Mouse (Mus musculus) heart, embryonic 15.5 days (tissue): ENCODE measurements around the gene Olfr1037. TPM values are rescaled to one million over a fixed set of nuclear protein-coding genes. Genes with fewer than 3 reads are reported as not detected.
"Not testable (repeated sequence)": the region's sequence is repeated elsewhere in the genome, so short reads cannot be mapped to it uniquely, and the experiment has no call there.

ENCODE experiments used
- ATAC-seq: fragments of 200-750 bp; cut with Nextera tagmentation; replicated peaks from 2 replicates; pipeline ENCODE4 v1.8.0; 2017; ENCODE audit warnings: low read depth, moderate TSS enrichment; ENCODE audit not compliant: insufficient number of reproducible peaks, insufficient read depth, low FRiP score
- H3K27ac ChIP-seq: fragments of 300-500 bp; sonication (generic); 2 replicates; pipeline ENCODE4 v1.5.1; 2015; ENCODE audit warnings: mild to moderate bottlenecking, inconsistent platforms
- H3K27me3 ChIP-seq: fragments of 300-500 bp; sonication (generic); 2 replicates; pipeline ENCODE4 v1.6.1; 2015; ENCODE audit warnings: inconsistent platforms
- H3K36me3 ChIP-seq: fragments of 300-500 bp; sonication (generic); 2 replicates; pipeline ENCODE4 v1.6.1; 2015; ENCODE audit warnings: mild to moderate bottlenecking, inconsistent platforms
- H3K4me1 ChIP-seq: fragments of 300-500 bp; sonication (generic); replicated peaks from 2 replicates; pipeline ENCODE4 v1.6.1; 2015; ENCODE audit warnings: inconsistent platforms
- H3K4me2 ChIP-seq: fragments of 300-500 bp; sonication (generic); 2 replicates; pipeline ENCODE4 v1.6.1; 2015; ENCODE audit warnings: inconsistent platforms, mild to moderate bottlenecking, moderate library complexity
- H3K4me3 ChIP-seq: fragments of 300-500 bp; sonication (generic); 2 replicates; pipeline ENCODE4 v1.5.1; 2015; ENCODE audit warnings: mild to moderate bottlenecking, inconsistent platforms
- H3K9ac ChIP-seq: fragments of 300-500 bp; sonication (generic); 2 replicates; pipeline ENCODE4 v1.6.1; 2015; ENCODE audit warnings: mild to moderate bottlenecking, inconsistent platforms
- H3K9me3 ChIP-seq: fragments of 300-500 bp; sonication (generic); replicated peaks from 2 replicates; pipeline ENCODE4 v1.6.1; 2016; ENCODE audit warnings: inconsistent platforms
- WGBS: fragments of 180-500 bp; shearing (Covaris S2); methylation state at CpG from one replicate; pipeline ENCODE4 v1.1.7; 2015; ENCODE audit warnings: mixed read lengths; 5-methylcytosine and 5-hydroxymethylcytosine counted together
- polyA plus RNA-seq: library from polyadenylated mRNA; unstranded; fragments of >200 nt; fragmentation: Nextera tagmentation; extraction: Ambion mirVana; gene quantifications from 2 replicates; pipeline ENCODE4 v1.2.1, GENCODE M21; 2015

Gene Olfr1037
- not detected in 2 replicates for polyA plus RNA-seq

DNA sequence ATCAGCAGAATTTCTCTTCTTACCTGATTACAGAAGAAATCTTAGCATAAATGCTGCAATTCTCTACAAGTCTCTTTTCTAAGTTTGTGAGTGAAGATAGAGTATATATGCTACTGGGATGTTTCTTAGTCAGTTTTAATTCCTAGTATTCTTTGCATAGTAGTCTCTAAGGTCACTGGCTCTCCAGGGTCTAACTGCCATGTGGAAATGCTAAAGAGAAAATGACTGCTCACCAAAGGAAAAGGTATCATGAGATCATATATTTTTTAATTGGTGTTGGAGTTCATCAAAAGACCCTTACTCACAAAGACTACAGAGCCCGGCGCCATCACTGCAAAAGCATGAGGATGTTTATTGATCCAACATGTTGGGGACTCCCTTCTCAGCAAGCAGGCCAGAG lies at the start of gene Olfr1037:
Gene Olfr1037, minus strand, starts transcription at position 101 of the 400 bp plus-strand sequence.
- Histone ChIP-seq H3K4me1 (no peaks in the 10 kb centered on the region), H3K9ac (no peak within 1 kb of the TSS), H3K4me3 (no peak within 1 kb of the TSS), H3K9me3 (no peaks in the 10 kb centered on the region), H3K27ac (no peak within 1 kb of the TSS), H3K27me3 (no peaks in the 10 kb centered on the region), H3K4me2 (no peak within 1 kb of the TSS), H3K36me3 (no peaks in the 10 kb centered on the region)
- ATAC-seq = no peak
- 81% methylated on average over 2 of the region's 2 CpGs for WGBS

DNA sequence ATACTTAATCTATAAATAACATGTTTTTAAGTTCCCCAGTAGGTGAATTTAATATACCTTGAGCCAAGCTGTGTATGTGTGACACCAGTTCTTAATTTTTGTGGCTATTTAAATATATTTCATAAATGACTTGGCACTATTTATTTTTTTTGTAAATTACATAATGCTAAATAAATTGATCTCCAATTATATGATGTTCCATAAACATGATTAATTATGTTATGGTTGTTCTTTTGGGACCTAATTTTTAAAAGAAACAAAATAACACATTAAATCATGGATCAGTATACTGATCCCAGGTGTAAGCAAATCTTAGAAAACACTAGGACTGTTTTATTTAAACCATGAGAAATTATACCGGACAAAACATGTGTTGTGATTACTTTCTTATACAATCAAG lies 48.6 kb upstream of the Olfr1037 start, which contains the start of gene Olfr1039:
Gene Olfr1039, minus strand, starts transcription at position 101 of the 400 bp plus-strand sequence.
- 92% methylated on average over 1 of the region's 1 CpGs for WGBS
- Histone ChIP-seq H3K4me2 (no peak within 1 kb of the TSS), H3K36me3 (no peaks in the 10 kb centered on the region), H3K4me3 (no peak within 1 kb of the TSS), H3K9ac (no peak within 1 kb of the TSS), H3K9me3 (no peaks in the 10 kb centered on the region), H3K4me1 (no peaks in the 10 kb centered on the region), H3K27ac (no peak within 1 kb of the TSS), H3K27me3 (no peaks in the 10 kb centered on the region)
- no peak for ATAC-seq

- 74% methylated on average over 1 of the region's 1 CpGs for WGBS
- not testable (repeated sequence) for H3K4me2 ChIP-seq, ATAC-seq, H3K9me3 ChIP-seq, H3K4me3 ChIP-seq, H3K9ac ChIP-seq, H3K27me3 ChIP-seq, H3K4me1 ChIP-seq, H3K27ac ChIP-seq, H3K36me3 ChIP-seq
Measured at GRCm38 (mm10) chr2:86080478-86080877, 6.7 kb downstream of the Olfr1037 start.

DNA sequence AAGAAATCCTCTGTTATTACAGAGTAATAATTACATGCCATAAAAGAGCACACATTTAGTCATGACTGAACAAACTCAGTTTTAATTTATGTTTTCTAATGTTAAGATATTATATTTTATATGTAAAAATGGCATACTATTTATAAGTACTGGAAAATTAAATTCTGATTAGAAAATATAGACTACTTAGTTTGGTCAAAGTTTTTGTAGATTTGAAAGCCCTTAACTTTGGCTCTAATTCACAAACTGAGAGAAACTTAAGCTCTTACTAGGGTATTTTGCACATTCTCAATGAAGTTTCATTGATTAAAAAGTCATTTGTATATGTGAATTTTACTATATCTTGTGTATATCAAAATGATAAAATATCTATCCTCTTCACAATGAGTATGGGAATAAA lies 13.5 kb downstream of the Olfr1037 start, which contains the start of gene Olfr1036:
Gene Olfr1036, plus strand, starts transcription at position 301 of the 400 bp plus-strand sequence.
- not testable (repeated sequence) for ATAC-seq, H3K4me2 ChIP-seq, H3K27me3 ChIP-seq, H3K36me3 ChIP-seq, H3K27ac ChIP-seq, H3K9me3 ChIP-seq, H3K4me1 ChIP-seq, H3K4me3 ChIP-seq, H3K9ac ChIP-seq

DNA sequence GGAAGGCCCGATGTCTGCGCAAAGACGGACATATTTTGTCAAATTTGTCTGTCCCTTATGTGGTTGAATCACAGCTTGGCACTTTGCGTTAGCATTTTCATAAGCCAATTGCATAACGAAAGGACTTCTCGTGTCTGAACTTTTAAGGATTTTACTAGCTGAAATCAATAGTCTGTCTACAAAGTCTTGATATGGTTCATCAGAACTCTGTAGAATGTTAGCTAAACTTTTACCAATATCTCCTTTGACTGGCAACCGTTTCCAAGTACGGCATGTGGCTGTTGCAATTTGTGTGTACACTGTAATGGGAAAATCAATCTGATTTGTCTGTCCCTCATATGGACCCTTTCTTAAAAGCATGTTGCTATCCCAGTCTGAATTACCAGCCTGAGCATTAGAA lies 17.0 kb downstream of the Olfr1037 start:
- no peak overlapping the region for H3K4me2 ChIP-seq
- no peaks in the 10 kb centered on the region for H3K36me3 ChIP-seq
- H3K9ac ChIP-seq = no peak overlapping the region
- ATAC-seq = no peak
- no peaks in the 10 kb centered on the region for H3K27me3 ChIP-seq
- H3K27ac ChIP-seq = no peak overlapping the region
- H3K4me3 ChIP-seq = no peak overlapping the region
- H3K4me1 ChIP-seq = no peaks in the 10 kb centered on the region
- 91% methylated on average over 8 of the region's 8 CpGs for WGBS
- no peaks in the 10 kb centered on the region for H3K9me3 ChIP-seq

- H3K27me3 ChIP-seq, ATAC-seq: not testable (repeated sequence)
Measured at GRCm38 (mm10) chr2:86063766-86064165, 23.4 kb downstream of the Olfr1037 start.

GRCm38 (mm10) chr2:86050777-86051176 lies 36.4 kb downstream of the Olfr1037 start:
- not testable (repeated sequence) for H3K27ac ChIP-seq, H3K36me3 ChIP-seq, H3K9ac ChIP-seq, H3K9me3 ChIP-seq, H3K4me2 ChIP-seq, H3K4me1 ChIP-seq, H3K27me3 ChIP-seq, H3K4me3 ChIP-seq, ATAC-seq

More at GRCm38 (mm10) chr2:86063766-86064165, 23.4 kb downstream of the Olfr1037 start:
- H3K4me3 ChIP-seq, H3K4me2 ChIP-seq, H3K9me3 ChIP-seq, H3K4me1 ChIP-seq, H3K9ac ChIP-seq, H3K27ac ChIP-seq, H3K36me3 ChIP-seq: not testable (repeated sequence)
- 90% methylated on average over 2 of the region's 2 CpGs for WGBS

GRCm38 (mm10) chr2:86045561-86045960 lies 41.6 kb downstream of the Olfr1037 start, which contains the start of gene Olfr1034:
Olfr1034 (plus strand) TSS chr2:86045861.
- Histone ChIP-seq H3K27me3 (no peaks in the 10 kb centered on the region), H3K4me1 (no peaks in the 10 kb centered on the region), H3K4me3 (no peak within 1 kb of the TSS), H3K4me2 (no peak within 1 kb of the TSS), H3K27ac (no peak within 1 kb of the TSS), H3K36me3 (no peaks in the 10 kb centered on the region), H3K9me3 (no peaks in the 10 kb centered on the region), H3K9ac (no peak within 1 kb of the TSS)
- no peak for ATAC-seq

Other genes starting within 250 kb of the Olfr1037 start
- not detected in 2 replicates for gene Olfr1019, start 241.9 kb downstream of the Olfr1037 start, polyA plus RNA-seq
- not detected in 2 replicates for gene Olfr1020, start 240.4 kb downstream of the Olfr1037 start, polyA plus RNA-seq
- gene Olfr1022, start 218.8 kb downstream of the Olfr1037 start, polyA plus RNA-seq = not detected in 2 replicates
- gene Olfr1023, start 201.7 kb downstream of the Olfr1037 start, polyA plus RNA-seq = not detected in 2 replicates
- not detected in 2 replicates for gene Olfr1024, start 182.3 kb downstream of the Olfr1037 start, polyA plus RNA-seq
- not detected in 2 replicates for gene Olfr1025-ps1, start 172.2 kb downstream of the Olfr1037 start, polyA plus RNA-seq
- gene Olfr1026, start 165.8 kb downstream of the Olfr1037 start, polyA plus RNA-seq = not detected in 2 replicates
- gene Olfr1028, start 136.9 kb downstream of the Olfr1037 start, polyA plus RNA-seq = not detected in 2 replicates
- not detected in 2 replicates for gene Olfr1029, start 113.5 kb downstream of the Olfr1037 start, polyA plus RNA-seq
- not detected in 2 replicates for gene Olfr1030, start 108.1 kb downstream of the Olfr1037 start, polyA plus RNA-seq
- gene Olfr1031, start 97.1 kb downstream of the Olfr1037 start, polyA plus RNA-seq = not detected in 2 replicates
- not detected in 2 replicates for gene Olfr1032, start 81.8 kb downstream of the Olfr1037 start, polyA plus RNA-seq
- gene Olfr1033, start 66.8 kb downstream of the Olfr1037 start, polyA plus RNA-seq = 7.7 and 9.0 TPM in 2 replicates
- gene Olfr1034, start 41.5 kb downstream of the Olfr1037 start, polyA plus RNA-seq = 0.04 and 0.11 TPM in 2 replicates
- not detected in 2 replicates for gene Olfr1036, start 13.4 kb downstream of the Olfr1037 start, polyA plus RNA-seq
- gene Olfr1039, start 48.5 kb upstream of the Olfr1037 start, polyA plus RNA-seq = not detected in 2 replicates
- gene Olfr1040, start 59.3 kb upstream of the Olfr1037 start, polyA plus RNA-seq = not detected in 2 replicates
- not detected in 2 replicates for gene Olfr1042, start 74.5 kb upstream of the Olfr1037 start, polyA plus RNA-seq
- gene Olfr1043, start 80.1 kb upstream of the Olfr1037 start, polyA plus RNA-seq = not detected in 2 replicates
- gene Olfr1044, start 90.4 kb upstream of the Olfr1037 start, polyA plus RNA-seq = not detected in 2 replicates
- gene Olfr52, start 98.3 kb upstream of the Olfr1037 start, polyA plus RNA-seq = not detected in 2 replicates
- not detected in 2 replicates for gene Olfr1045, start 115.6 kb upstream of the Olfr1037 start, polyA plus RNA-seq
- not detected in 2 replicates for gene Olfr1046, start 131.9 kb upstream of the Olfr1037 start, polyA plus RNA-seq
- not detected in 2 replicates for gene Olfr1047, start 144.0 kb upstream of the Olfr1037 start, polyA plus RNA-seq
- not detected in 2 replicates for gene Olfr1048, start 152.9 kb upstream of the Olfr1037 start, polyA plus RNA-seq
- not detected in 2 replicates for gene Olfr1049, start 170.9 kb upstream of the Olfr1037 start, polyA plus RNA-seq
- not detected in 2 replicates for gene Olfr1051, start 191.7 kb upstream of the Olfr1037 start, polyA plus RNA-seq
- gene Olfr1052, start 205.1 kb upstream of the Olfr1037 start, polyA plus RNA-seq = not detected in 2 replicates
- not detected in 2 replicates for gene Olfr1053, start 227.9 kb upstream of the Olfr1037 start, polyA plus RNA-seq
- gene Olfr1054, start 248.0 kb upstream of the Olfr1037 start, polyA plus RNA-seq = not detected in 2 replicates